Mouse (Mus musculus): ENCODE measurements at regions not wholly inside any gene's neighbourhood (a gene's known extent, or its start where the extent isn't known, plus 50 kb on each side); places are given as distances from the start of the nearest gene placed in this dataset.
A peak's percentile ranks its signal among the peaks of the same experiment; 100 is the strongest.

GRCm38 (mm10) chr15:64434502-64434901 lies 374.2 kb upstream of the Fam49b start:
- DNase-seq (ENCODE audit: low spot score): peak; percentile 63

- DNase-seq (ENCODE audit: low spot score): no peak
Measured at GRCm38 (mm10) chr15:64434908-64435307, 374.6 kb upstream of the Fam49b start.

GRCm38 (mm10) chr15:64445076-64445475 lies 372.4 kb upstream of the Gm21798 start:
- DNase-seq (ENCODE audit: low spot score): no peak

GRCm38 (mm10) chr15:64446411-64447072 lies 371.0 kb upstream of the Gm21798 start:
- DNase-seq (ENCODE audit: low spot score): no peak

GRCm38 (mm10) chr15:64447239-64447952 lies 370.1 kb upstream of the Gm21798 start:
- DNase-seq (ENCODE audit: low spot score): no peak

- no peak for DNase-seq (ENCODE audit: low spot score)
Measured at GRCm38 (mm10) chr15:64448581-64449140, 368.8 kb upstream of the Gm21798 start.

GRCm38 (mm10) chr15:64470743-64471142 lies 346.8 kb upstream of the Gm21798 start:
- no peak for DNase-seq (ENCODE audit: low spot score)

GRCm38 (mm10) chr15:64471597-64471996 lies 345.9 kb upstream of the Gm21798 start:
- no peak for DNase-seq (ENCODE audit: low spot score)

GRCm38 (mm10) chr15:64474236-64474635 lies 343.3 kb upstream of the Gm21798 start:
- DNase-seq (ENCODE audit: low spot score): no peak

- DNase-seq (ENCODE audit: low spot score): no peak
Measured at GRCm38 (mm10) chr15:64477131-64477530, 340.4 kb upstream of the Gm21798 start.

GRCm38 (mm10) chr15:64480625-64481024 lies 336.9 kb upstream of the Gm21798 start:
- no peak for DNase-seq (ENCODE audit: low spot score)

- no peak for DNase-seq (ENCODE audit: low spot score)
Measured at GRCm38 (mm10) chr15:64481226-64481625, 336.3 kb upstream of the Gm21798 start.

- DNase-seq (ENCODE audit: low spot score): no peak
Measured at GRCm38 (mm10) chr15:64482960-64483359, 334.5 kb upstream of the Gm21798 start.

GRCm38 (mm10) chr15:64487801-64488200 lies 329.7 kb upstream of the Gm21798 start:
- no peak for DNase-seq (ENCODE audit: low spot score)

- no peak for DNase-seq (ENCODE audit: low spot score)
Measured at GRCm38 (mm10) chr15:64500783-64501182, 316.7 kb upstream of the Gm21798 start.

- DNase-seq (ENCODE audit: low spot score): no peak
Measured at GRCm38 (mm10) chr15:64501479-64501878, 316.0 kb upstream of the Gm21798 start.

GRCm38 (mm10) chr15:64504751-64505150 lies 312.7 kb upstream of the Gm21798 start:
- no peak for DNase-seq (ENCODE audit: low spot score)

GRCm38 (mm10) chr15:64510649-64511048 lies 306.8 kb upstream of the Gm21798 start:
- DNase-seq (ENCODE audit: low spot score): peak; percentile 21

- DNase-seq (ENCODE audit: low spot score): no peak
Measured at GRCm38 (mm10) chr15:64511176-64511575, 306.3 kb upstream of the Gm21798 start.

GRCm38 (mm10) chr15:64512615-64513014 lies 304.9 kb upstream of the Gm21798 start:
- no peak for DNase-seq (ENCODE audit: low spot score)

- DNase-seq (ENCODE audit: low spot score): no peak
Measured at GRCm38 (mm10) chr15:64513501-64514097, 303.9 kb upstream of the Gm21798 start.

GRCm38 (mm10) chr15:64515179-64515578 lies 302.3 kb upstream of the Gm21798 start:
- no peak for DNase-seq (ENCODE audit: low spot score)

- no peak for DNase-seq (ENCODE audit: low spot score)
Measured at GRCm38 (mm10) chr15:64519207-64519628, 298.3 kb upstream of the Gm21798 start.

All from embryo, embryonic 10.5 days (tissue).